Mouse (Mus musculus) heart, embryonic 12.5 days (tissue): ENCODE data around the gene Gm10065. TPM values are rescaled to one million over a fixed set of nuclear protein-coding genes. Genes with fewer than 3 reads are reported as not detected.

Source experiments
- microRNA counts: library from miRNA; unstranded; fragments of <30 nt; microRNA quantifications from one replicate; lab custom pipeline; 2017
- microRNA-seq: library from miRNA; unstranded; fragments of <30 nt; microRNA quantifications from one replicate; pipeline ENCODE4, GENCODE M21; 2017
- polyA plus RNA-seq: library from polyadenylated mRNA; unstranded; fragments of >200 nt; fragmentation: Nextera tagmentation; extraction: Ambion mirVana; gene quantifications from 2 replicates; pipeline ENCODE4 v1.2.1, GENCODE M21; 2016

Gene Gm10065
- polyA plus RNA-seq, 1 experiment from 2014 or later = not detected

MicroRNA genes within 50 kb of the gene (microRNA counts, 519-probe panel; counts per million panel counts)
- 4,013 counts per million, percentile 33 among the panel's probes with 10 or more counts for microRNA mmu-miR-1896 (lab: Ali Mortazavi, UCI)

Small RNA genes within 50 kb of the gene (microRNA-seq; reads per million reads assigned to microRNA genes)
- not detected for gene Mir1896

Other genes with a start within 250 kb of the Gm10065 start
- gene Gpx5, start 186.7 kb downstream of the Gm10065 start, polyA plus RNA-seq = not detected in 2 replicates
- gene Gpx6, start 167.3 kb downstream of the Gm10065 start, polyA plus RNA-seq = not detected in 2 replicates
- not detected in 2 replicates for gene Olfr1367, start 132.5 kb downstream of the Gm10065 start, polyA plus RNA-seq
- gene Zscan12, start 116.6 kb downstream of the Gm10065 start, polyA plus RNA-seq = 8.8 and 9.9 TPM in 2 replicates
- 71.2 and 72.6 TPM in 2 replicates for gene Zkscan3, start 76.7 kb downstream of the Gm10065 start, polyA plus RNA-seq
- 2.2 and 3.1 TPM in 2 replicates for gene Pgbd1, start 38.4 kb downstream of the Gm10065 start, polyA plus RNA-seq
- gene Zscan26, start 25.7 kb downstream of the Gm10065 start, polyA plus RNA-seq = 26.8 and 28.1 TPM in 2 replicates
- 2.3 and 2.4 TPM in 2 replicates for gene Nkapl, start 10.9 kb downstream of the Gm10065 start, polyA plus RNA-seq
- 1.7 and 2.1 TPM in 2 replicates for gene Zkscan4, start 534 bp downstream of the Gm10065 start, polyA plus RNA-seq
- 0.24 and 0.33 TPM in 2 replicates for gene AK157302, start 15.8 kb upstream of the Gm10065 start, polyA plus RNA-seq
- gene Gm11273, start 22.0 kb upstream of the Gm10065 start, polyA plus RNA-seq = 6.4 and 10.3 TPM in 2 replicates
- gene Zkscan8, start 51.7 kb upstream of the Gm10065 start, polyA plus RNA-seq = 6.6 and 6.8 TPM in 2 replicates
- 0.06 and 0.10 TPM in 2 replicates for gene Olfr1366, start 63.4 kb upstream of the Gm10065 start, polyA plus RNA-seq
- gene Olfr1535, start 80.5 kb upstream of the Gm10065 start, polyA plus RNA-seq = 0.04 and 0.05 TPM in 2 replicates
- gene Olfr1364, start 102.3 kb upstream of the Gm10065 start, polyA plus RNA-seq = not detected in 2 replicates
- not detected in 2 replicates for gene Olfr1362, start 134.6 kb upstream of the Gm10065 start, polyA plus RNA-seq
- not detected in 2 replicates for gene Olfr11, start 163.1 kb upstream of the Gm10065 start, polyA plus RNA-seq
- not detected in 2 replicates for gene Olfr1361, start 183.9 kb upstream of the Gm10065 start, polyA plus RNA-seq
- not detected in 2 replicates for gene Olfr1360, start 198.0 kb upstream of the Gm10065 start, polyA plus RNA-seq
- gene Olfr1359, start 218.7 kb upstream of the Gm10065 start, polyA plus RNA-seq = not detected in 2 replicates
- gene Hist1h2bl, start 236.7 kb upstream of the Gm10065 start, polyA plus RNA-seq = 0.91 TPM in 1 of 2 replicates, not detected in the other
- 5.4 and 6.6 TPM in 2 replicates for gene Hist1h2ai, start 237.0 kb upstream of the Gm10065 start, polyA plus RNA-seq
- gene Hist1h3h, start 238.2 kb upstream of the Gm10065 start, polyA plus RNA-seq = 2.0 TPM in 2 replicates
- gene Hist1h2bm, start 242.6 kb upstream of the Gm10065 start, polyA plus RNA-seq = 1.4 and 2.5 TPM in 2 replicates